ENCODE assay signal across 21 mouse cellular contexts in the genomic region with DNA sequence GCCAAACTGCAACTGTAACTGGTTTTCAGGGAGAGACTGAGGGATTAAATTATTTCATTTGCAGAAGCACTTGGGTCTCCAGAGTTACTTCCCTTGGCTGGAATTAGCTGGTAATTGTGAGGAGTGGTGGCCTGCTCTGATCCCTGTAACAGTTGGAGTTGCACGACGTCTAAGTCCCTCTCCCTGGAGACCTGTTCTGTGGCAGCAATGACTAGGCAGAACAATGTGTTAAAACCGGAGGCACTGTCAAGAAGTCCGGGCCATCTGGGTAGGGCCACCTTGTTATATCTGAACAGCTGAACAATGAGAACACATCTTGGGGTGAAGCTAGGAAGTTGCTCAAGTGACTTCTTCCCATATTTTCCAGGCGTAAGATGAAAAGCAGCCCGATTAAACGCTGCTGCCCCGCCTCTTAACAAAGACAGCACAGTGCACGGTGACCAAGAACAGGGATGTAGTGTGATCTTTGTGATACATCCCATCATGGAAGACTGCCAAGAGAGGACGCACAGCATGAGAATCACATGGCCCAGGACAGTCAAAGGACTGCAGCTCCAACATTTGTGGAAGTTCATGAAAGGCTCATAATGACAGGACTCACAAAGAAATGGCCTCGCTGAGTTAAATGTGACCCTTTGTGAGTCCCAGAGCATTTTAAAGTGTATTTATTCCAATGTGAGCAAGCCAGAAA.
DNase-seq lines count a peak whose midpoint lies in the region; ATAC-seq and TF ChIP-seq lines count a peak whose summit lies in the region.
"Had no signal": no experiment of that assay in that cellular context is flagged by ENCODE, and none has a peak within 500 bp of the region (broad histone marks: within the 10 kb centered on the region; RNA-seq: fewer than 3 reads in every experiment).

No protein-coding gene starts in this region.

- no peak overlapping the region for H3K9ac ChIP-seq in heart, embryonic 12.5 days
- no peak overlapping the region for H3K9ac ChIP-seq in embryonic facial prominence, embryonic 14.5 days (ENCODE audit: low read depth, low read length)
- no peak overlapping the region for H3K9ac ChIP-seq in stomach, postnatal 0 days (ENCODE audit: low read length)
- H3K9ac ChIP-seq: embryonic facial prominence, embryonic 15.5 days; limb, embryonic 12.5 days; liver, embryonic 13.5 days had no signal

- ATAC-seq in heart, embryonic 12.5 days (ENCODE audit: insufficient number of reproducible peaks, low FRiP score) = no peak
- peak; percentile 62 for ATAC-seq in embryonic facial prominence, embryonic 14.5 days (ENCODE audit: low read depth)
- no peak for ATAC-seq in stomach, postnatal 0 days (ENCODE audit: low FRiP score, low TSS enrichment)

- peak; percentile 10 for DNase-seq in adrenal gland, postnatal 10 days
- no peak for DNase-seq in adrenal gland, adult (ENCODE audit: inconsistent age in 2 of 2, low spot score in 1 of 2)
- peak; percentile 39 for DNase-seq in heart, embryonic 10.5 days (ENCODE audit: low spot score)
- peak; percentile 42 for DNase-seq in left cerebral cortex, postnatal 4 days
- no peak for DNase-seq in left cerebral cortex, adult 2 months (ENCODE audit: extremely low spot score in 1 of 2, low spot score in 2 of 2)
- peak; percentile 41 for DNase-seq in embryonic facial prominence, embryonic 14.5 days (ENCODE audit: low spot score)
- DNase-seq in stomach, postnatal 0 days (ENCODE audit: low spot score) = no peak
- DNase-seq: adrenal gland, adult 8-10 months; cerebellum, adult 8-10 months; gastrocnemius, postnatal 36 days; kidney, adult 11 months; kidney, postnatal 10 days; liver, embryonic 13.5 days; retina, postnatal 1 day; right cerebral cortex, postnatal 4 days; thymus, postnatal 36 days had no signal

- H3K4me1 ChIP-seq in heart, embryonic 10.5 days = no peaks in the 10 kb centered on the region
- no peaks in the 10 kb centered on the region for H3K4me1 ChIP-seq in heart, embryonic 12.5 days (replicated peaks)
- no peaks in the 10 kb centered on the region for H3K4me1 ChIP-seq in embryonic facial prominence, embryonic 14.5 days (ENCODE audit: control insufficient read depth, insufficient read depth, low read length)
- no peaks in the 10 kb centered on the region for H3K4me1 ChIP-seq in stomach, postnatal 0 days (replicated peaks; ENCODE audit: control insufficient read depth, insufficient read depth)
- H3K4me1 ChIP-seq: limb, embryonic 12.5 days; liver, embryonic 13.5 days; megakaryocyte, embryonic 14.5 days had no signal

- H3K27me3 ChIP-seq in heart, embryonic 10.5 days (ENCODE audit: insufficient read depth, poor library complexity, severe bottlenecking) = no peaks in the 10 kb centered on the region
- H3K27me3 ChIP-seq in heart, embryonic 12.5 days (replicated peaks) = no peaks in the 10 kb centered on the region
- no peaks in the 10 kb centered on the region for H3K27me3 ChIP-seq in embryonic facial prominence, embryonic 14.5 days (replicated peaks; ENCODE audit: control insufficient read depth, insufficient read depth, low read length)
- H3K27me3 ChIP-seq in stomach, postnatal 0 days (ENCODE audit: control insufficient read depth, insufficient read depth, low read length) = no peaks in the 10 kb centered on the region
- H3K27me3 ChIP-seq: embryonic facial prominence, embryonic 15.5 days; limb, embryonic 12.5 days; liver, embryonic 13.5 days; megakaryocyte, embryonic 14.5 days had no signal

- no peaks in the 10 kb centered on the region for H3K9me3 ChIP-seq in heart, embryonic 10.5 days
- no peaks in the 10 kb centered on the region for H3K9me3 ChIP-seq in heart, embryonic 12.5 days (replicated peaks)
- H3K9me3 ChIP-seq in embryonic facial prominence, embryonic 14.5 days (ENCODE audit: control insufficient read depth, low read length) = no peaks in the 10 kb centered on the region
- H3K9me3 ChIP-seq in stomach, postnatal 0 days (ENCODE audit: control insufficient read depth, low read length) = no peaks in the 10 kb centered on the region
- H3K9me3 ChIP-seq: embryonic facial prominence, embryonic 15.5 days; forebrain, embryonic 10.5 days; limb, embryonic 12.5 days; liver, embryonic 13.5 days had no signal

- intact Hi-C loops in left cerebral cortex, postnatal 4 days (cut with DNase I) = no loop called here
- intact Hi-C loops in left cerebral cortex, adult 2 months (cut with DNase I) = no loop called here

- H3K4me2 ChIP-seq in heart, embryonic 12.5 days = no peak overlapping the region
- H3K4me2 ChIP-seq in embryonic facial prominence, embryonic 14.5 days (ENCODE audit: low read depth, low read length) = no peak overlapping the region
- no peak overlapping the region for H3K4me2 ChIP-seq in stomach, postnatal 0 days (replicated peaks; ENCODE audit: low read depth)
- H3K4me2 ChIP-seq: embryonic facial prominence, embryonic 15.5 days; limb, embryonic 12.5 days; liver, embryonic 13.5 days had no signal

- H3K27ac ChIP-seq in heart, embryonic 10.5 days = no peak overlapping the region
- H3K27ac ChIP-seq in heart, embryonic 12.5 days (ENCODE audit: poor library complexity, severe bottlenecking) = no peak overlapping the region
- H3K27ac ChIP-seq in left cerebral cortex, adult 2 months = no peak overlapping the region
- no peak overlapping the region for H3K27ac ChIP-seq in embryonic facial prominence, embryonic 14.5 days (replicated peaks; ENCODE audit: low read depth, low read length)
- H3K27ac ChIP-seq in stomach, postnatal 0 days (replicated peaks) = no peak overlapping the region
- H3K27ac ChIP-seq: embryonic facial prominence, embryonic 15.5 days; forebrain, embryonic 10.5 days; limb, embryonic 12.5 days; liver, embryonic 13.5 days had no signal

- 80% methylated on average over 11 of the region's 11 CpGs for WGBS in heart, embryonic 10.5 days
- WGBS in heart, embryonic 12.5 days = 76% methylated on average over 11 of the region's 11 CpGs
- 63% methylated on average over 11 of the region's 11 CpGs for WGBS in embryonic facial prominence, embryonic 14.5 days
- WGBS in stomach, postnatal 0 days = 61% methylated on average over 11 of the region's 11 CpGs

- H3K4me3 ChIP-seq in heart, embryonic 10.5 days = no peak overlapping the region
- H3K4me3 ChIP-seq in heart, embryonic 12.5 days = no peak overlapping the region
- H3K4me3 ChIP-seq in left cerebral cortex, adult 2 months = no peak overlapping the region
- H3K4me3 ChIP-seq in embryonic facial prominence, embryonic 14.5 days (ENCODE audit: low read depth, low read length) = no peak overlapping the region
- no peak overlapping the region for H3K4me3 ChIP-seq in stomach, postnatal 0 days (ENCODE audit: low read depth, low read length)
- H3K4me3 ChIP-seq: embryonic facial prominence, embryonic 15.5 days; forebrain, embryonic 10.5 days; limb, embryonic 12.5 days; liver, embryonic 13.5 days; megakaryocyte, embryonic 14.5 days had no signal

- TF ChIP-seq EP300 in stomach, postnatal 0 days (optimal IDR thresholded peaks at IDR 0.05) = no peak

- TF ChIP-seq CTCF in left cerebral cortex, adult 2 months (IDR thresholded peaks at IDR 0.05) = no peak
- no peak for TF ChIP-seq CTCF in stomach, postnatal 0 days (IDR thresholded peaks at IDR 0.05; ENCODE audit: low read depth)

- no peaks in the 10 kb centered on the region for H3K36me3 ChIP-seq in heart, embryonic 10.5 days
- no peaks in the 10 kb centered on the region for H3K36me3 ChIP-seq in heart, embryonic 12.5 days
- H3K36me3 ChIP-seq in embryonic facial prominence, embryonic 14.5 days (ENCODE audit: control insufficient read depth, insufficient read depth, low read length) = no peaks in the 10 kb centered on the region
- H3K36me3 ChIP-seq in stomach, postnatal 0 days (ENCODE audit: control insufficient read depth, insufficient read depth, low read length) = no peaks in the 10 kb centered on the region
- H3K36me3 ChIP-seq: embryonic facial prominence, embryonic 15.5 days; forebrain, embryonic 10.5 days; limb, embryonic 12.5 days; liver, embryonic 13.5 days had no signal

Comparison
In these comparisons a context has a peak if more than half of its experiments do, and no peak if none do; other contexts are left out.
1. DNase-seq: peak in adrenal gland, postnatal 10 days (single experiment), heart, embryonic 10.5 days (single experiment), left cerebral cortex, postnatal 4 days (single experiment) and embryonic facial prominence, embryonic 14.5 days (single experiment); none in adrenal gland, adult (0 of 2), left cerebral cortex, adult 2 months (0 of 2) and stomach, postnatal 0 days (single experiment).